Mouse (Mus musculus) kidney, postnatal 4 days (tissue): ENCODE data around the gene Rtbdn.

Experiments
- DNase-seq, 2 experiments: peaks; one replicate each; pipeline ENCODE4 v3.0.0; 2021; ENCODE audit warnings: mixed read lengths in 2 of 2

Gene Rtbdn

GRCm38 (mm10) chr8:84981644-84982498, 35.1 kb downstream of the Rtbdn start:
- peak; percentile 31 to 54 for DNase-seq

- DNase-seq, result peak in 1 of 2 experiments; percentile 24
Measured at GRCm38 (mm10) chr8:84982499-84983011, 35.8 kb downstream of the Rtbdn start.

GRCm38 (mm10) chr8:84984294-84985048, 37.7 kb downstream of the Rtbdn start:
- DNase-seq, result peak; percentile 68 to 77

GRCm38 (mm10) chr8:84985049-84985683, 38.4 kb downstream of the Rtbdn start:
- DNase-seq, result peak; percentile 47 to 69

DNA sequence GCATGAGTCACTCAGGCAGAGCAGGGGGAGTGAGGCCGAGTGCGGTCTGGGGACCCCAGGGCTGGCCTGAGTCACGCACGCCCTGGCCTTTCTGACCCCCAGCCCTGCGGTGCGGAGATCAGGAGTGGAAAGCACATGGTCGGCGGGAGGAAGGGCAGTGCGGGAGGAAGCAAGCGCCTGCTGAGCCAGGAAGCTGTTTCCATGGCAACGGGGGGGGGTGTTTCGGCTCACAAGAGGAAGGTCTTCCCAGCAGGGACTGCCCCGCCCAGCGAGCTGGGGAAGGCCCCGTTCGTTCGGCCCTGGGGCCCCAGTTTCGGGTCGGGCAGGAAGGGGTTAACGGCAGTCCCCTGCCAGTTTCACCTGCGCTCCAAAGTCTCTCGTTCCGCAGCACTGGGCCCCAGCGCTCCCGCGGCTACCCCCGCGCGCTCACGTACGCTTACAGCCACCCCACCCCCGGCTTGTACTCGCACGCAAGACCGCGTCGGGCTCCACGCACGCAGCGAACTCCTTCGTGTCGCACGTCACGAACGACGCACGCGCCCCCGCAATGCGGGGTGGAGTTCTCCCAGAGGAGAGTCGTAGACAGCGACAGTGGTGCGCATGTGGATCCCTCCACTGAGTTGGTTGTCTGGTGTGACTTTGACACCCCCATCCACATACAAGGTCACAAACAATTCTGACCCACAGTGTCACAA, 39.0 kb downstream of the Rtbdn start:
- peak; percentile 95 to 97 for DNase-seq

- DNase-seq, result no peak
Measured at GRCm38 (mm10) chr8:84986379-84986945, 39.7 kb downstream of the Rtbdn start.

DNA sequence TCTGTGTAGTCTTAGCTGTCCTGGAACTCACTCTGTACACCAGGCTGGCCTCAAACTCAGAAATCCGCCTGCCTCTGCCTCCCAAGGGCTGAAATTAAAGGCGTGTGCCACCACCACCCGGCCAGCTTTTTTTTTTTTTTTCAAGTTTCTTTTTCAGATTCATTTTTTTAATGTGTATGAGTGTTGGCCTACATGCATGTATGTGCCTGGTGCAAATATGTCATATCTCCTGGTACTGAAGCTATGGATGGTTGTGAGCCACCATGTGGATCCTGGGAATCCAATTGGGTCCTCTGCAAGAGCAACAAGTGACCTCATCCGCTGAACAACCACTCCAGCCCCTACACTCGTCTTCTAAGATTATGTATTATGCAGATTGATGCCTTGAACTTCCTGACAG, 40.6 kb downstream of the Rtbdn start:
- no peak for DNase-seq

- DNase-seq, result no peak
Measured at GRCm38 (mm10) chr8:84987903-84988302, 41.1 kb downstream of the Rtbdn start.

DNA sequence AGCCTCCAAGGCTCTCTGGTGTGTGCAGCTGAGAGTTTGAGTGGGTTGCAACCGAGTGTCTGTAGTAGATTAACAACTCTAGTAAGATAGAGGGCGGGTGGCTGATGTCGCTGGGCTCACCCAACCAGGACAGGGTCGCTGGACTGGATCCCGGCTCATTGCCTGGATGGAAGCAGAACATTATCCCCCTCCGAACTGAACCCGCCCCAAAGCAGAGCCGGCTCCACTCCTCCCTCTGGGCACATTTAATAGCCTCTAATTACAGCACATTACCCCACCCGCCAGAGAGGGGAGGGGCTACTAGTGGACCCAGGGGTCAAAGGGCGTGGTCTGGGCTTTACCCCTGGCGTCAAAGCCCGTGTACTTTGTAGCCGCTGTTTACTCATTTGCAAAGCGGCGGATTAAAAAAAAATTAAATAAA, 42.5 kb downstream of the Rtbdn start:
- peak; percentile 74 to 85 for DNase-seq

- peak; percentile 97 to 98 for DNase-seq
Measured at GRCm38 (mm10) chr8:84989810-84990209, 43.0 kb downstream of the Rtbdn start.

GRCm38 (mm10) chr8:84990349-84990748, 43.6 kb downstream of the Rtbdn start, which contains the start of gene Hook2:
TSS of gene Hook2 (plus strand) at chr8:84990603.
- DNase-seq, result peak; percentile 99

DNA sequence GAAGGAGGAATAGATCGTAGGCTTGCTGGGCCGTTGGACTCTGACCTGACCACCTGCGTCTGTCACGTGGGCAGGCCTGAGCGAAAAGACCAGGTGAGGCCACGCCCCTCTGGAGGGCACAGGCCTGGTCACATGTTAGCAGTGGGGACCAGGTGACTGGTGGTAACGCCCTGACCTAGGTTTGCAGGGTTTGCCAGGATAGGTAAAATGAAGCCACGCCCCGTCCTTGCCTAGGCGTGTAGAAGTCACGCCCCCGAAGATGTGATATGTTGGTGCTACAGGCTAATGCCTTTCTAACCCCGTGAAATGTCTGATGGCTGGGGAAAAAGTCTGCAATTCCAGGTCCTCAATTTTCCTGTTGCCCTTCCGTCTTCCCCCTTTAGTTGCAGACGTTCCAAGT, 44.0 kb downstream of the Rtbdn start:
- DNase-seq, result peak; percentile 85 to 92

DNA sequence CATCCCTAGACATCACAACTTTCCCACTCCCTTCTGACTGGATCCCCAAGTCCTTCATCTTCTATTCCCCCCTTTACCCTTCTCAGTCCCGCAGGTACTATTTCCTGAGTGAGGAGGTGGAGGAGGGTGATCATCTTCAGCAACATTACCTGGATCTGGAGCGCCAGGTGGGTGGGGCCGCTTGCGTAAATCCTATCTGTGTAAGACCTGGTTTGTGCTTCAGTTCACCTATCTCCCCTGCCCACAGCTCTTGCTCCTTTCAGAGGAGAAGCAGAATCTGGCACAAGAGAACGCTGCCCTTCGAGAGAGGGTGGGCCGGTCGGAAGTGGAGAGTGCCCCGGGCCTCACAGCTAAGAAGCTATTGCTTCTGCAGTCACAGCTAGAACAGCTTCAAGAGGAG, 47.6 kb downstream of the Rtbdn start:
- no peak for DNase-seq

- no peak for DNase-seq
Measured at GRCm38 (mm10) chr8:84995680-84996079, 48.9 kb downstream of the Rtbdn start.

- no peak for DNase-seq
Measured at GRCm38 (mm10) chr8:84996978-84997377, 50.2 kb downstream of the Rtbdn start.

GRCm38 (mm10) chr8:84997649-84998295, 51.0 kb downstream of the Rtbdn start:
- DNase-seq, result peak; percentile 95
